Mouse (Mus musculus) C2C12 (cell line): ENCODE results near the gene Ptpre. TPM values are rescaled to one million over a fixed set of nuclear protein-coding genes. Genes with fewer than 3 reads are reported as not detected.

Experiments used
- H3K27me3 ChIP-seq: one replicate; pipeline ENCODE4 v1.6.1; 2011; ENCODE audit not compliant: control insufficient read depth, insufficient read depth, insufficient read length
- H3K36me3 ChIP-seq: one replicate; pipeline ENCODE4 v1.6.1; 2011; ENCODE audit not compliant: control insufficient read depth, insufficient read depth
- H3K4me3 ChIP-seq: one replicate; pipeline ENCODE4 v1.5.1; 2011; ENCODE audit warnings: mild to moderate bottlenecking, control low read depth; ENCODE audit not compliant: poor library complexity, insufficient read depth, severe bottlenecking
- H3K79me2 ChIP-seq: one replicate; pipeline ENCODE4 v1.6.1; 2011; ENCODE audit not compliant: control insufficient read depth, insufficient read depth
- H3K79me3 ChIP-seq: one replicate; pipeline ENCODE4 v1.6.1; 2011; ENCODE audit warnings: low read depth, control low read depth
- H3ac ChIP-seq: one replicate; pipeline ENCODE3; 2011; ENCODE audit warnings: low read depth; ENCODE audit not compliant: control insufficient read depth, insufficient read length
- CEBPB ChIP-seq: IDR thresholded peaks from one replicate; pipeline ENCODE4 v1.6.1; 2011; ENCODE audit warnings: low read depth, mild to moderate bottlenecking, control low read depth, moderate library complexity
- CTCF ChIP-seq: IDR thresholded peaks from one replicate; pipeline ENCODE4 v1.5.1; 2011; ENCODE audit not compliant: control insufficient read depth, insufficient read depth, insufficient read length
- FOSL1 ChIP-seq: IDR thresholded peaks from one replicate; pipeline ENCODE4 v1.8.0; 2011; ENCODE audit warnings: mild to moderate bottlenecking, low read length; ENCODE audit not compliant: poor library complexity, insufficient read depth, severe bottlenecking
- MAX ChIP-seq: IDR thresholded peaks from one replicate; pipeline ENCODE4 v1.6.1; 2011; ENCODE audit warnings: mild to moderate bottlenecking, control low read depth
- MYOD1 ChIP-seq: IDR thresholded peaks from one replicate; pipeline ENCODE4 v1.6.1; 2011; ENCODE audit warnings: low read depth; ENCODE audit not compliant: control insufficient read depth, insufficient read length
- MYOG ChIP-seq: IDR thresholded peaks from one replicate; pipeline ENCODE4 v1.6.1; 2011; ENCODE audit not compliant: control insufficient read depth, insufficient read length; ENCODE audit errors: extremely low read depth
- USF1 ChIP-seq: IDR thresholded peaks from one replicate; pipeline ENCODE4 v1.6.1; 2011; ENCODE audit warnings: low read depth, mild to moderate bottlenecking, control low read depth, moderate library complexity
- polyA plus RNA-seq: library from polyadenylated mRNA; unstranded; fragments of >200 nt; fragmentation: generic; extraction: Trizol; gene quantifications from one replicate; pipeline ENCODE4 v1.2.1, GENCODE M21; 2012; ENCODE audit warnings: missing spikeins

The Ptpre gene
- polyA plus RNA-seq, 1 experiment = 1.5 TPM

GRCm38 (mm10) chr7:135641698-135642507 is 104.6 kb downstream of the Ptpre start:
- no peak for TF ChIP-seq CEBPB
- Histone ChIP-seq H3K79me3 (no peaks in the 10 kb centered on the region), H3ac (no peak overlapping the region), H3K27me3 (no peaks in the 10 kb centered on the region), H3K4me3 (no peak overlapping the region), H3K79me2 (no peaks in the 10 kb centered on the region), H3K36me3 (peaks cover 2% of the 10 kb centered on the region)

- Histone ChIP-seq H3K27me3 (no peaks in the 10 kb centered on the region), H3K79me2 (no peaks in the 10 kb centered on the region), H3K79me3 (no peaks in the 10 kb centered on the region), H3K4me3 (no peak overlapping the region), H3K36me3 (peaks cover 6% of the 10 kb centered on the region), H3ac (no peak overlapping the region)
- no peak for TF ChIP-seq CEBPB
- no peak for TF ChIP-seq USF1
- TF ChIP-seq MYOG = no peak
- TF ChIP-seq MAX = no peak
- no peak for TF ChIP-seq FOSL1
- TF ChIP-seq MYOD1 = no peak
- TF ChIP-seq CTCF = no peak
These were observed 107.2 kb downstream of the Ptpre start for GRCm38 (mm10) chr7:135644452-135644851.

DNA sequence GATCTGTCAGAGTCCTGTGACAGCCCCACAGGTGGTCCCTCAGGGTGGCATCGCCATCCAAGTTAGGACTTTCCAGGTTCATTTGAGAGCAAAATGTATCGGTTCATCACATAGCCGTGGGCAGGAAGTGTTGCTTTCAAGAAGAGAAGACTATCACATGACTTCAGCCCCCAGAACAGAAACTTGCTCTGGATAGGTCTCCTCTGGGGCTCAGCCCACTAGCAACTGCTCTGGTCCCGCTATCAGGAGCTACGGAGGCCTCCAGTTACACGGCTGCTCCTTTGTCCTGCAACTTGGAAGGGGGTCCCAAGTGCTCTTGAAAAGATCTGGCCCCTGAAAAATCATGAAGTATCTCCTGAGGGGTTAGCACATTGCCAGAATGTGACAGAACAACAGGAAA is 109.7 kb downstream of the Ptpre start:
- no peaks in the 10 kb centered on the region for H3K27me3 ChIP-seq
- H3K79me2 ChIP-seq = no peaks in the 10 kb centered on the region
- H3K4me3 ChIP-seq = no peak overlapping the region
- H3K36me3 ChIP-seq = peaks cover 6% of the 10 kb centered on the region
- TF ChIP-seq MYOG (no peak), MAX (no peak), CEBPB (no peak), MYOD1 (no peak), FOSL1 (no peak), CTCF (no peak)
- H3K79me3 ChIP-seq = no peaks in the 10 kb centered on the region
- H3ac ChIP-seq = no peak overlapping the region

DNA sequence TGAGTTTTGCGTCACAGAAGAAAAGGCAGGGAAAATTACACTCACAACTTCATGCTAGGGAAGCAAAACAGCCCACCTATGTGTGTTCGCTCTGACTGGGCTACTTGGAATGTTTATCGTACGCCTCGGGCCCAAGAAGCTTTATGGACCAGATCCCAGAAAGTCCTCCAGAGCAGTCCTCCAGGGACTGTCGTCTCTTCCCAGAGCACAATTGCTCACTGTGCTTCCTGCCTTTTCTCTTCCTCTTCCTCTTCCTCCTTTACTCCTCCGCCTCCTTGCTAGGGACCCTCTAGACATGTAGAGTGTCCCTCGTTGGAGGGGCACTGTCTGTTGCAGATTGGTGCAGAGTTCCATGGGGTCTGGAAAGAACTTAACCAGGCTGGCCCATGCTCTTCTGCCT is 111.5 kb downstream of the Ptpre start:
- no peak for TF ChIP-seq FOSL1
- TF ChIP-seq MYOG = no peak
- TF ChIP-seq CEBPB = no peak
- no peak for TF ChIP-seq MYOD1
- TF ChIP-seq MAX = no peak
- no peak overlapping the region for H3ac ChIP-seq
- H3K27me3 ChIP-seq = no peaks in the 10 kb centered on the region
- peaks cover 6% of the 10 kb centered on the region for H3K36me3 ChIP-seq
- no peaks in the 10 kb centered on the region for H3K79me3 ChIP-seq
- no peak overlapping the region for H3K4me3 ChIP-seq
- H3K79me2 ChIP-seq = no peaks in the 10 kb centered on the region

- no peaks in the 10 kb centered on the region for H3K79me3 ChIP-seq
- no peaks in the 10 kb centered on the region for H3K79me2 ChIP-seq
- H3K4me3 ChIP-seq = no peak overlapping the region
- H3K36me3 ChIP-seq = peaks cover 6% of the 10 kb centered on the region
- H3ac ChIP-seq = no peak overlapping the region
- no peaks in the 10 kb centered on the region for H3K27me3 ChIP-seq
- TF ChIP-seq USF1 = no peak
- no peak for TF ChIP-seq MAX
- TF ChIP-seq MYOG = no peak
- no peak for TF ChIP-seq CEBPB
- no peak for TF ChIP-seq CTCF
- no peak for TF ChIP-seq MYOD1
- TF ChIP-seq FOSL1 = no peak
These were observed 112.0 kb downstream of the Ptpre start for GRCm38 (mm10) chr7:135649306-135649705.

- Histone ChIP-seq H3K36me3 (peaks cover 6% of the 10 kb centered on the region), H3K4me3 (no peak overlapping the region), H3ac (no peak overlapping the region), H3K27me3 (no peaks in the 10 kb centered on the region), H3K79me3 (no peaks in the 10 kb centered on the region), H3K79me2 (no peaks in the 10 kb centered on the region)
- no peak for TF ChIP-seq MAX
- no peak for TF ChIP-seq CTCF
- no peak for TF ChIP-seq USF1
- TF ChIP-seq FOSL1 = no peak
- TF ChIP-seq MYOD1 = no peak
- no peak for TF ChIP-seq CEBPB
- no peak for TF ChIP-seq MYOG
These were observed 112.8 kb downstream of the Ptpre start for GRCm38 (mm10) chr7:135650061-135650460.
